Mouse (Mus musculus) E14TG2a.4 (cell line): Measurements from ENCODE around the gene Hnrnpm.

Experiments
- CTCF ChIP-seq: conservative IDR thresholded peaks from 2 replicates; pipeline ENCODE4 v1.5.1; 2014; ENCODE audit warnings: low read length
- NANOG ChIP-seq: IDR thresholded peaks from 2 replicates; pipeline ENCODE4 v1.6.1; 2014; ENCODE audit warnings: borderline replicate concordance, low read length, mixed read lengths

DNA sequence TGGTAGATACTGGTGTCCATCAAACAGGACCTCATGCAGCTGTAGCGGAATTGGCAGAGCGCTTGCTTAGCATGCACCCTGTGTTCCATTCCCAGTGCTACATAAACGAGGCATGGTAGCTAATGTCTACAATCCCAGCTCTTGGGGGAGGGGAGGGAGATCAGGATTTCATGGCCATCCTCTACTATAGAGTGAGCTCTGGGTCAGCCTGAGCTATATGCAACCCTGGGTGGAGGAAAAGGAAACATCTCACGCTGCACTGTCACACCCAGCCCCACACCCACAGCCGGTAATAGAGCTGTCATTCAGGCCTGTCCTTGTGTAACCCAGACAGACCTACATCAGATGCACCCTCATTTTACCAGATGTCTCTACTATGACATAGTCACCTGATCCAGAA lies 88.2 kb downstream of the Hnrnpm start:
- no peak for TF ChIP-seq CTCF
- TF ChIP-seq NANOG, result no peak
